Mouse (Mus musculus) MEL (cell line): ENCODE measurements around the gene Jmjd8. TPM values are rescaled to one million over a fixed set of nuclear protein-coding genes. Genes with fewer than 3 reads are reported as not detected.

Experiments
- DNase-seq: peaks from one replicate; pipeline ENCODE4 v3.0.0; 2011; ENCODE audit warnings: low read depth, low spot score
- H3K27ac ChIP-seq: 2 replicates; pipeline ENCODE4 v1.5.1; 2012; ENCODE audit warnings: low read depth, mild to moderate bottlenecking, control low read depth, low read length, moderate library complexity; ENCODE audit not compliant: control insufficient read depth
- H3K27me3 ChIP-seq, 2 experiments: fragments of 150-350 bp in 1 of 2; sonication (generic) in 1 of 2; 2 replicates each; pipeline ENCODE4 v1.6.1; 2012; ENCODE audit warnings: low read length in 2 of 2, mild to moderate bottlenecking in 2 of 2, improper control_type of control experiment in 1 of 2, moderate library complexity in 1 of 2; ENCODE audit not compliant: insufficient read depth in 2 of 2, control insufficient read depth in 1 of 2
- H3K36me3 ChIP-seq, 2 experiments: 2 replicates each; pipeline ENCODE4 v1.6.1; 2012 to 2014; ENCODE audit warnings: low read length in 2 of 2, improper control_type of control experiment in 1 of 2, inconsistent platforms in 1 of 2, mild to moderate bottlenecking in 1 of 2; ENCODE audit not compliant: insufficient read depth in 2 of 2, control insufficient read depth in 1 of 2
- H3K4me1 ChIP-seq, 2 experiments: fragments of 150-350 bp in 1 of 2; sonication (generic) in 1 of 2; 2 replicates each; pipeline ENCODE4 v1.6.1; 2012; ENCODE audit warnings: low read length in 2 of 2, improper control_type of control experiment in 1 of 2, mild to moderate bottlenecking in 1 of 2; ENCODE audit not compliant: insufficient read depth in 2 of 2, control insufficient read depth in 1 of 2
- H3K4me3 ChIP-seq, 2 experiments: fragments of 150-350 bp in 1 of 2; sonication (generic) in 1 of 2; 2 replicates each; pipeline ENCODE4 v1.5.1; 2012; ENCODE audit warnings: low read depth in 2 of 2, low read length in 2 of 2, mild to moderate bottlenecking in 2 of 2, moderate library complexity in 2 of 2, control low read depth in 1 of 2, improper control_type of control experiment in 1 of 2; ENCODE audit not compliant: control insufficient read depth in 1 of 2, insufficient read depth in 1 of 2
- H3K79me2 ChIP-seq: 2 replicates; pipeline ENCODE4 v1.6.1; 2012; ENCODE audit warnings: mild to moderate bottlenecking, low read length, moderate library complexity; ENCODE audit not compliant: control insufficient read depth, poor library complexity, insufficient read depth
- H3K9ac ChIP-seq: 2 replicates; pipeline ENCODE4 v1.6.1; 2012; ENCODE audit warnings: low read depth, mild to moderate bottlenecking, control low read depth, low read length, moderate library complexity; ENCODE audit not compliant: control insufficient read depth, poor library complexity, severe bottlenecking
- H3K9me3 ChIP-seq: fragments of 150-350 bp; sonication (generic); replicated peaks from 2 replicates; pipeline ENCODE4 v1.6.1; 2012; ENCODE audit warnings: mild to moderate bottlenecking, low read length, improper control_type of control experiment, moderate library complexity; ENCODE audit not compliant: insufficient read depth
- BHLHE40 ChIP-seq: IDR thresholded peaks from 2 replicates; pipeline ENCODE4 v1.6.1; 2012; ENCODE audit warnings: low read depth, mild to moderate bottlenecking, inconsistent platforms, low read length, improper control_type of control experiment, borderline replicate concordance
- CHD1 ChIP-seq: IDR thresholded peaks from 2 replicates; pipeline ENCODE4 v1.6.1; 2012; ENCODE audit warnings: low read depth, mild to moderate bottlenecking, inconsistent platforms, low read length, improper control_type of control experiment
- CHD2 ChIP-seq: IDR thresholded peaks from 2 replicates; pipeline ENCODE4 v1.6.1; 2011; ENCODE audit warnings: low read length, improper control_type of control experiment
- E2F4 ChIP-seq: IDR thresholded peaks from 2 replicates; pipeline ENCODE4 v1.6.1; 2011; ENCODE audit warnings: low read depth, low read length, improper control_type of control experiment, borderline replicate concordance
- GATA1 ChIP-seq: IDR thresholded peaks from 2 replicates; pipeline ENCODE4 v1.6.1; 2011; ENCODE audit warnings: low read depth, low read length, improper control_type of control experiment
- HCFC1 ChIP-seq: IDR thresholded peaks from 2 replicates; pipeline ENCODE4 v1.6.1; 2012; ENCODE audit warnings: low read depth, mild to moderate bottlenecking, inconsistent platforms, low read length, improper control_type of control experiment, moderate library complexity
- JUND ChIP-seq: IDR thresholded peaks from 2 replicates; pipeline ENCODE4 v1.6.1; 2011; ENCODE audit warnings: low read depth, mild to moderate bottlenecking, improper control_type of control experiment, low read length
- MAZ ChIP-seq: IDR thresholded peaks from 2 replicates; pipeline ENCODE4 v1.6.1; 2012; ENCODE audit warnings: low read depth, mild to moderate bottlenecking, inconsistent platforms, low read length, improper control_type of control experiment
- MEF2A ChIP-seq: IDR thresholded peaks from 2 replicates; pipeline ENCODE4 v1.6.1; 2014; ENCODE audit warnings: low read depth, mild to moderate bottlenecking, inconsistent platforms, low read length, improper control_type of control experiment; ENCODE audit not compliant: poor library complexity, insufficient replicate concordance, severe bottlenecking; ENCODE audit errors: extremely low read depth
- MYB ChIP-seq: IDR thresholded peaks from 2 replicates; pipeline ENCODE4 v1.6.1; 2011; ENCODE audit warnings: mild to moderate bottlenecking, low read depth, low read length, improper control_type of control experiment
- NRF1 ChIP-seq: IDR thresholded peaks from 2 replicates; pipeline ENCODE4 v1.6.1; 2014; ENCODE audit warnings: low read depth, mild to moderate bottlenecking, inconsistent platforms, low read length, improper control_type of control experiment, moderate library complexity; ENCODE audit not compliant: poor library complexity, insufficient read depth, severe bottlenecking
- POLR2AphosphoS2 ChIP-seq: IDR thresholded peaks from 2 replicates; pipeline ENCODE4 v1.6.1; 2011; ENCODE audit warnings: low read length, improper control_type of control experiment
- POLR2AphosphoS5 ChIP-seq: IDR thresholded peaks from 2 replicates; pipeline ENCODE4 v1.6.1; 2012; ENCODE audit warnings: low read depth, borderline replicate concordance, mild to moderate bottlenecking, inconsistent platforms, low read length, moderate library complexity, mixed read lengths
- RCOR1 ChIP-seq: IDR thresholded peaks from 2 replicates; pipeline ENCODE4 v1.6.1; 2012; ENCODE audit warnings: low read depth, mild to moderate bottlenecking, inconsistent platforms, low read length, improper control_type of control experiment
- TAL1 ChIP-seq: IDR thresholded peaks from 2 replicates; pipeline ENCODE4 v1.6.1; 2012; ENCODE audit warnings: mild to moderate bottlenecking, inconsistent platforms, low read length, moderate library complexity, mixed read lengths
- TBP ChIP-seq: IDR thresholded peaks from 2 replicates; pipeline ENCODE4 v1.8.0; 2011; ENCODE audit warnings: low read depth, low read length, improper control_type of control experiment
- UBTF ChIP-seq: IDR thresholded peaks from 2 replicates; pipeline ENCODE4 v1.6.1; 2012; ENCODE audit warnings: low read depth, mild to moderate bottlenecking, inconsistent platforms, low read length, improper control_type of control experiment, moderate library complexity, borderline replicate concordance; ENCODE audit not compliant: insufficient read depth
- USF1 ChIP-seq: IDR thresholded peaks from 2 replicates; pipeline ENCODE4 v1.6.1; 2014; ENCODE audit warnings: low read depth, mild to moderate bottlenecking, inconsistent platforms, low read length, improper control_type of control experiment, moderate library complexity
- USF2 ChIP-seq, 2 experiments: IDR thresholded peaks; 2 replicates each; pipeline ENCODE4 v1.6.1; 2011 to 2012; ENCODE audit warnings: improper control_type of control experiment in 2 of 2, low read length in 2 of 2, borderline replicate concordance in 1 of 2, inconsistent platforms in 1 of 2, low read depth in 1 of 2, mild to moderate bottlenecking in 1 of 2; ENCODE audit not compliant: insufficient read depth in 1 of 2
- ZKSCAN1 ChIP-seq: IDR thresholded peaks from 2 replicates; pipeline ENCODE4 v1.6.1; 2012; ENCODE audit warnings: low read depth, mild to moderate bottlenecking, inconsistent platforms, low read length, improper control_type of control experiment, moderate library complexity
- ZMIZ1 ChIP-seq: IDR thresholded peaks from 2 replicates; pipeline ENCODE4 v1.6.1; 2012; ENCODE audit warnings: low read depth, mild to moderate bottlenecking, inconsistent platforms, low read length, improper control_type of control experiment, moderate library complexity
- polyA plus RNA-seq, 2 experiments: library from polyadenylated mRNA; stranded (reverse) in 1 of 2; unstranded in 1 of 2; fragments of >175 nt in 1 of 2; fragments of >200 nt in 1 of 2; gene quantifications; 2 replicates each; pipeline versions ENCODE4 v1.2.1 to v1.2.4; 2012; ENCODE audit warnings: low replicate concordance in 2 of 2, low read depth in 1 of 2; ENCODE audit not compliant: insufficient read length in 2 of 2, insufficient read depth in 1 of 2, missing spikeins in 1 of 2
- total RNA-seq: library from RNA; depleted of rRNA; stranded (reverse); fragments of 300-350 nt; gene quantifications from 2 replicates; pipeline ENCODE4 v1.2.3, GENCODE M21; 2012

Jmjd8 gene
- total and polyA plus RNA-seq, 3 experiments: 12.9 to 23.9 TPM; not detected in 1

DNA sequence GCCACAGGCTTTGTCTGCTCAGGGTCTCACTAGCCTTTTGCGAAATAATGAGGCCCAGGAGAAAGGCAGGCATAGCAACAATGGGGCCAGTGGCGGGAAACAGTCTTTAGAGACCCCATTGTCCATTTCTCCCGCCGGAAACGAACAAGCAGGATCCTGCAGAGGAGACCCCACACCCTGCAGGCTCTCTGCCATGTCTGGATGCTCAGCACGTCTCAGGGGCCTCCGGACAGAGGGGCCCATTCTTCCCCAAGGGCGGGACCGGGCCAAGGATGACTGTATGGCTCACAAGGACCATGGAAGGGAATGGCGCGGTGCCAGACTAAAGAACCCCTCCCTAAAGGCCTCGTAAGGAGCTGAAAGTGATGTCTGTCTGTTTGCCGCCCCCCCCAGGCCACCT is 34.5 kb upstream of the Jmjd8 start:
- Histone ChIP-seq H3K27ac (no peak overlapping the region), H3K4me3 (no peak overlapping the region), H3K4me1 (peaks cover 0 to 30% of the 10 kb centered on the region in 2 experiments; a peak in 2 of 4 replicates), H3K36me3 (peaks cover 0 to 9% of the 10 kb centered on the region in 2 experiments; a peak in 1 of 4 replicates), H3K27me3 (no peaks in the 10 kb centered on the region), H3K79me2 (peaks cover 20% of the 10 kb centered on the region), H3K9me3 (no peaks in the 10 kb centered on the region), H3K9ac (no peak overlapping the region)
- TF ChIP-seq POLR2AphosphoS5 (no peak), POLR2AphosphoS2 (no peak), TAL1 (no peak), E2F4 (no peak), TBP (no peak), RCOR1 (no peak), NRF1 (no peak), MAZ (no peak), MYB (no peak), USF1 (no peak), UBTF (no peak)
- no peak for DNase-seq

DNA sequence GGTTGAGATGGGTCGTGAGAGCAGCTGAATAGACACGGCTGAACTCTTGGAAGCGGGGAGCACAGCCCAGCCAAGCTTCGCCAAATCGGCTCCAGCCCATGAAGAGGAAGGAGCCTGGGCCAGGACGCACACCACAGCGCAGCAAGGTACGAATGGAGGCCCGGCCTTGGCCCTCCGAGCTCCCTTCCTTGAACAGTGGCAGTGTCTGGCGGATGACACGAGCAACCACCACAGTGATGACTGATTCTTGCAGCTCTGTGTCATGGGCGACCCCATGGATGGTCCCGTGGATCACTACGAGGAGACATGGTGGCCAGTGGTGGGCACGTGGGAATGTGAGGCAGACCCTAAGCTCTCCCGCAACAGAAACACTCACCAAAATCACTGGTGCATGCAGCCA is 33.7 kb upstream of the Jmjd8 start:
- H3K27me3 ChIP-seq: no peaks in the 10 kb centered on the region
- H3K36me3 ChIP-seq: peaks cover 0 to 9% of the 10 kb centered on the region in 2 experiments; a peak in 1 of 4 replicates
- peaks cover 20% of the 10 kb centered on the region for H3K79me2 ChIP-seq
- H3K9ac ChIP-seq: no peak overlapping the region
- no peak overlapping the region for H3K4me3 ChIP-seq
- no peak for TF ChIP-seq UBTF
- no peak for TF ChIP-seq GATA1
- TF ChIP-seq ZMIZ1: no peak
- no peak for TF ChIP-seq USF2 (IDR thresholded peaks at IDR 0.05; ENCODE audit: borderline replicate concordance in 1 of 2, insufficient read depth in 1 of 2, low read depth in 1 of 2, low read length in 2 of 2)
- TF ChIP-seq MEF2A: no peak
- TF ChIP-seq CHD2: no peak
- no peak for TF ChIP-seq HCFC1
- TF ChIP-seq ZKSCAN1: no peak
- TF ChIP-seq BHLHE40: no peak
- TF ChIP-seq JUND: no peak
- TF ChIP-seq USF1: no peak
- TF ChIP-seq CHD1: no peak
- TF ChIP-seq POLR2AphosphoS2: no peak
- no peak for DNase-seq
- H3K4me1 ChIP-seq: peaks cover 0 to 30% of the 10 kb centered on the region in 2 experiments; a peak in 2 of 4 replicates
- H3K27ac ChIP-seq: no peak overlapping the region
- no peaks in the 10 kb centered on the region for H3K9me3 ChIP-seq
